Mouse (Mus musculus): ENCODE data around the gene Trak2.

- TF ChIP-seq POLR2A (IDR thresholded peaks at IDR 0.05; ENCODE audit: borderline replicate concordance, extremely low read depth, insufficient read depth, insufficient read length, poor library complexity, severe bottlenecking) (no peak), CTCF (IDR thresholded peaks at IDR 0.05; ENCODE audit: borderline replicate concordance, extremely low read depth, insufficient read depth, insufficient read length) (no peak)
Observed at GRCm38 (mm10) chr1:58952997-58953396, 20.2 kb downstream of the Trak2 start.
